Mouse (Mus musculus) MEL (cell line): ENCODE measurements around the gene Sh3tc1. TPM values are rescaled to one million over a fixed set of nuclear protein-coding genes. Genes with fewer than 3 reads are reported as not detected.
A peak's percentile ranks its signal among the peaks of the same experiment; 100 is the strongest.

Experiments
- DNase-seq: peaks from one replicate; pipeline ENCODE4 v3.0.0; 2011; ENCODE audit warnings: low read depth, low spot score
- H3K27ac ChIP-seq: 2 replicates; pipeline ENCODE4 v1.5.1; 2012; ENCODE audit warnings: low read depth, mild to moderate bottlenecking, control low read depth, low read length, moderate library complexity; ENCODE audit not compliant: control insufficient read depth
- H3K27me3 ChIP-seq, 2 experiments: fragments of 150-350 bp in 1 of 2; sonication (generic) in 1 of 2; 2 replicates each; pipeline ENCODE4 v1.6.1; 2012; ENCODE audit warnings: low read length in 2 of 2, mild to moderate bottlenecking in 2 of 2, improper control_type of control experiment in 1 of 2, moderate library complexity in 1 of 2; ENCODE audit not compliant: insufficient read depth in 2 of 2, control insufficient read depth in 1 of 2
- H3K36me3 ChIP-seq, 2 experiments: 2 replicates each; pipeline ENCODE4 v1.6.1; 2012 to 2014; ENCODE audit warnings: low read length in 2 of 2, improper control_type of control experiment in 1 of 2, inconsistent platforms in 1 of 2, mild to moderate bottlenecking in 1 of 2; ENCODE audit not compliant: insufficient read depth in 2 of 2, control insufficient read depth in 1 of 2
- H3K4me1 ChIP-seq, 2 experiments: fragments of 150-350 bp in 1 of 2; sonication (generic) in 1 of 2; 2 replicates each; pipeline ENCODE4 v1.6.1; 2012; ENCODE audit warnings: low read length in 2 of 2, improper control_type of control experiment in 1 of 2, mild to moderate bottlenecking in 1 of 2; ENCODE audit not compliant: insufficient read depth in 2 of 2, control insufficient read depth in 1 of 2
- H3K4me3 ChIP-seq, 2 experiments: fragments of 150-350 bp in 1 of 2; sonication (generic) in 1 of 2; 2 replicates each; pipeline ENCODE4 v1.5.1; 2012; ENCODE audit warnings: low read depth in 2 of 2, low read length in 2 of 2, mild to moderate bottlenecking in 2 of 2, moderate library complexity in 2 of 2, control low read depth in 1 of 2, improper control_type of control experiment in 1 of 2; ENCODE audit not compliant: control insufficient read depth in 1 of 2, insufficient read depth in 1 of 2
- H3K79me2 ChIP-seq: 2 replicates; pipeline ENCODE4 v1.6.1; 2012; ENCODE audit warnings: mild to moderate bottlenecking, low read length, moderate library complexity; ENCODE audit not compliant: control insufficient read depth, poor library complexity, insufficient read depth
- H3K9ac ChIP-seq: 2 replicates; pipeline ENCODE4 v1.6.1; 2012; ENCODE audit warnings: low read depth, mild to moderate bottlenecking, control low read depth, low read length, moderate library complexity; ENCODE audit not compliant: control insufficient read depth, poor library complexity, severe bottlenecking
- H3K9me3 ChIP-seq: fragments of 150-350 bp; sonication (generic); replicated peaks from 2 replicates; pipeline ENCODE4 v1.6.1; 2012; ENCODE audit warnings: mild to moderate bottlenecking, low read length, improper control_type of control experiment, moderate library complexity; ENCODE audit not compliant: insufficient read depth
- CTCF ChIP-seq, 3 experiments: IDR thresholded peaks in 2 of 3; conservative IDR thresholded peaks in 1 of 3; 2 replicates each; pipeline ENCODE4 v1.5.1; 2011 to 2012; ENCODE audit warnings: low read length in 3 of 3, low read depth in 2 of 3, mild to moderate bottlenecking in 2 of 3, improper control_type of control experiment in 1 of 3, inconsistent platforms in 1 of 3, mixed read lengths in 1 of 3, moderate library complexity in 1 of 3; ENCODE audit not compliant: control insufficient read depth in 1 of 3, insufficient read depth in 1 of 3, poor library complexity in 1 of 3, severe bottlenecking in 1 of 3
- GABPA ChIP-seq: IDR thresholded peaks from 2 replicates; pipeline ENCODE4 v1.6.1; 2012; ENCODE audit warnings: low read depth, mild to moderate bottlenecking, inconsistent platforms, low read length, improper control_type of control experiment, moderate library complexity
- JUND ChIP-seq: IDR thresholded peaks from 2 replicates; pipeline ENCODE4 v1.6.1; 2011; ENCODE audit warnings: low read depth, mild to moderate bottlenecking, improper control_type of control experiment, low read length
- MAFK ChIP-seq: IDR thresholded peaks from 2 replicates; pipeline ENCODE4 v1.6.1; 2011; ENCODE audit warnings: low read depth, mild to moderate bottlenecking, low read length, improper control_type of control experiment, borderline replicate concordance
- MAX ChIP-seq: IDR thresholded peaks from 2 replicates; pipeline ENCODE4 v1.6.1; 2011; ENCODE audit warnings: low read length, improper control_type of control experiment
- MYC ChIP-seq: IDR thresholded peaks from 2 replicates; pipeline ENCODE4 v1.6.1; 2011; ENCODE audit warnings: low read depth, mild to moderate bottlenecking, low read length, improper control_type of control experiment, moderate library complexity
- POLR2AphosphoS2 ChIP-seq: IDR thresholded peaks from 2 replicates; pipeline ENCODE4 v1.6.1; 2011; ENCODE audit warnings: low read length, improper control_type of control experiment
- POLR2AphosphoS5 ChIP-seq: IDR thresholded peaks from 2 replicates; pipeline ENCODE4 v1.6.1; 2012; ENCODE audit warnings: low read depth, borderline replicate concordance, mild to moderate bottlenecking, inconsistent platforms, low read length, moderate library complexity, mixed read lengths
- RAD21 ChIP-seq: IDR thresholded peaks from 2 replicates; pipeline ENCODE4 v1.6.1; 2011; ENCODE audit warnings: mild to moderate bottlenecking, low read depth, low read length, improper control_type of control experiment
- SMC3 ChIP-seq: IDR thresholded peaks from 2 replicates; pipeline ENCODE4 v1.6.1; 2011; ENCODE audit warnings: low read depth, low read length, improper control_type of control experiment
- TAL1 ChIP-seq: IDR thresholded peaks from 2 replicates; pipeline ENCODE4 v1.6.1; 2012; ENCODE audit warnings: mild to moderate bottlenecking, inconsistent platforms, low read length, moderate library complexity, mixed read lengths
- TCF12 ChIP-seq: IDR thresholded peaks from 2 replicates; pipeline ENCODE4 v1.6.1; 2014; ENCODE audit warnings: low read depth, mild to moderate bottlenecking, inconsistent platforms, low read length, improper control_type of control experiment, moderate library complexity
- USF2 ChIP-seq, 2 experiments: IDR thresholded peaks; 2 replicates each; pipeline ENCODE4 v1.6.1; 2011 to 2012; ENCODE audit warnings: improper control_type of control experiment in 2 of 2, low read length in 2 of 2, borderline replicate concordance in 1 of 2, inconsistent platforms in 1 of 2, low read depth in 1 of 2, mild to moderate bottlenecking in 1 of 2; ENCODE audit not compliant: insufficient read depth in 1 of 2
- ZMIZ1 ChIP-seq: IDR thresholded peaks from 2 replicates; pipeline ENCODE4 v1.6.1; 2012; ENCODE audit warnings: low read depth, mild to moderate bottlenecking, inconsistent platforms, low read length, improper control_type of control experiment, moderate library complexity
- ZNF384 ChIP-seq: IDR thresholded peaks from 2 replicates; pipeline ENCODE4 v1.6.1; 2012; ENCODE audit warnings: low read depth, mild to moderate bottlenecking, inconsistent platforms, low read length, improper control_type of control experiment
- polyA plus RNA-seq, 2 experiments: library from polyadenylated mRNA; stranded (reverse) in 1 of 2; unstranded in 1 of 2; fragments of >175 nt in 1 of 2; fragments of >200 nt in 1 of 2; gene quantifications; 2 replicates each; pipeline versions ENCODE4 v1.2.1 to v1.2.4; 2012; ENCODE audit warnings: low replicate concordance in 2 of 2, low read depth in 1 of 2; ENCODE audit not compliant: insufficient read length in 2 of 2, insufficient read depth in 1 of 2, missing spikeins in 1 of 2
- total RNA-seq: library from RNA; depleted of rRNA; stranded (reverse); fragments of 300-350 nt; gene quantifications from 2 replicates; pipeline ENCODE4 v1.2.3, GENCODE M21; 2012

Sh3tc1 gene
- total and polyA plus RNA-seq, 3 experiments = not detected

DNA sequence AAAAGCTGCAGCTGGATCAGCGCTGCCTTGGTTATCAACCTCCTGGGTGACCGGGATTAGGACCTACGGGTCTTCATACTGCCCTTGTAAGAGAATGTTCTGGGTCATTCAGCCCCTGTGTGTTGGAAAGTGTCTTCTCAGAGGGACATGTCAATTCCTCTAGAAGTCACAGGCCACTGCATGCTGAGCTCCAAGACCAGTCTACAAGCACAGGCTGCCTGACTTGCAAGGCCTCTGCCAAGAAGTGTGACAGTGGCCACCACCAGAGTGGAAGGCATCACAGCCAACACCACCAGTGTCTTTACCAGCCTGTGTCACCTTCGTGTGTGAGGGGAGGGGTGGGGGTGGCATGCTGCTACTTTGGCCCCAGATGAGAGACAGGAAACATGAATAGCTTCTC lies 16.2 kb upstream of the Sh3tc1 start:
- Histone ChIP-seq H3K79me2 (no peaks in the 10 kb centered on the region), H3K36me3 (no peaks in the 10 kb centered on the region), H3K4me3 (no peak overlapping the region), H3K9me3 (no peaks in the 10 kb centered on the region), H3K4me1 (no peaks in the 10 kb centered on the region), H3K9ac (no peak overlapping the region), H3K27ac (no peak overlapping the region), H3K27me3 (no peaks in the 10 kb centered on the region)
- no peak for TF ChIP-seq ZMIZ1
- TF ChIP-seq MAFK = no peak
- TF ChIP-seq GABPA = no peak
- no peak for TF ChIP-seq USF2 (IDR thresholded peaks at IDR 0.05; ENCODE audit: borderline replicate concordance in 1 of 2, insufficient read depth in 1 of 2, low read depth in 1 of 2, low read length in 2 of 2)
- TF ChIP-seq JUND = no peak
- TF ChIP-seq CTCF (IDR thresholded peaks at IDR 0.05 in 2 of 3, conservative IDR thresholded peaks at IDR 0.05 in 1 of 3; ENCODE audit: control insufficient read depth in 1 of 3, insufficient read depth in 1 of 3, low read depth in 2 of 3, low read length in 3 of 3, poor library complexity in 1 of 3, severe bottlenecking in 1 of 3) = no peak
- TF ChIP-seq TCF12 = no peak
- TF ChIP-seq POLR2AphosphoS2 = no peak
- TF ChIP-seq POLR2AphosphoS5 = no peak
- TF ChIP-seq ZNF384 = no peak
- no peak for TF ChIP-seq RAD21
- no peak for TF ChIP-seq MYC
- TF ChIP-seq MAX = no peak
- no peak for TF ChIP-seq TAL1
- DNase-seq = no peak

DNA sequence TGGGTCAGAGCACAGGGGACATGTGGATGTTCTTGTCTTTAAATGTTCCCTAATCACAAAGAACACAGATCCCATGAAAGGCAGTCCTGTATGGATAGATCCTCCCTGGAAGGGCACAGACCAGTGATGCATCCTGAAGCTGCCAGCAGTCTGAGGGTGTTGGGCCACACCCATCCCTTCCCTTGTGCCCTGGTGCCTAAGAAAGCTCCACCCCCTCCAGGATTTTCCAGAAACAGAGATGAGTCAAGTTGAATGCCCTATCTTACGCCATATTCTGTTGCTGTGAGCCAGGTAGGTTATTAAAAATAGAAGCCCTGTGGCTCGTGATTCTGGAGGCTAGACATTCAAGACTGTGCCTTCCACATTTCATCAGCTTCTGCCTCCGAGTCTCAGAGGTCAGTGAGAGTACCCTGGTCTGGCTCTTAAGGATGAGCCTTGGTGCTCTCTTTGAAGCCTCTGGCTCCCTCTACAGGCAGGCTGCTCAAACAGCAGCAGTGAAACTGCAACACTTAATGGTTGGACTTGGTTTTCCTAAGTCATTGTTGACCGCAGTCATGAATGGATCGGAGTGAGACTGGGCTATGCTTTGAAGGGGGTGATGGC lies 15.4 kb upstream of the Sh3tc1 start:
- Histone ChIP-seq H3K4me1 (no peaks in the 10 kb centered on the region), H3K27ac (no peak overlapping the region), H3K79me2 (no peaks in the 10 kb centered on the region), H3K9ac (no peak overlapping the region), H3K9me3 (no peaks in the 10 kb centered on the region), H3K4me3 (no peak overlapping the region), H3K36me3 (no peaks in the 10 kb centered on the region), H3K27me3 (no peaks in the 10 kb centered on the region)
- no peak for DNase-seq
- peak in 1 of 3 experiments; percentile 30; a peak in 3 of 6 replicates for TF ChIP-seq CTCF (IDR thresholded peaks at IDR 0.05 in 2 of 3, conservative IDR thresholded peaks at IDR 0.05 in 1 of 3; ENCODE audit: control insufficient read depth in 1 of 3, insufficient read depth in 1 of 3, low read depth in 2 of 3, low read length in 3 of 3, poor library complexity in 1 of 3, severe bottlenecking in 1 of 3)
- no peak for TF ChIP-seq SMC3
